Mouse (Mus musculus) neural tube, embryonic 10.5 days (tissue): ENCODE measurements at regions not wholly inside any gene's neighbourhood (a gene's known extent, or its start where the extent isn't known, plus 50 kb on each side); places are given as distances from the start of the nearest gene placed in this dataset.
"Not testable (repeated sequence)": the region's sequence is repeated elsewhere in the genome, so short reads cannot be mapped to it uniquely, and the experiment has no call there.

Source experiments
- DNase-seq: peaks from one replicate; pipeline ENCODE4 v3.0.0-alpha.2; 2017; ENCODE audit warnings: low spot score; ENCODE audit errors: extremely low spot score

DNA sequence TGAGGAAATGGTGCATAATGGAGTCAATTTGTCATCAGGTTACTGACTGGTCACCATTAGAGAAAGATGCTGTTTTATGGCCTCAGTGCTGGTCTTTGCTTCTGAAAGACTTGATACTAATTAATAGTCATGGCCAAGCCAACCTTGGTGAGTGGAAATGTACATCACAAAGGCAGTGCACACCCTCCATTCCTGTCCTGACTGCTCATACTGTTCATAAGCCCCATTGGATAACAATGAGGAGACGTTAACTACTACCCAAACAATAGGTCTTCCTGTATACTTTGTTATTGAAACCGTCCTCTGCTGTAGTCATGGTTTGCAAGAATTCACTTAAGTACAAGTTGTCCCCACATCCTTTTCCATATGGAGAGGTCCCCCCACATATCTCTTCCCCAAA, 605.8 kb upstream of the Slc35b3 start:
- DNase-seq: no peak

DNA sequence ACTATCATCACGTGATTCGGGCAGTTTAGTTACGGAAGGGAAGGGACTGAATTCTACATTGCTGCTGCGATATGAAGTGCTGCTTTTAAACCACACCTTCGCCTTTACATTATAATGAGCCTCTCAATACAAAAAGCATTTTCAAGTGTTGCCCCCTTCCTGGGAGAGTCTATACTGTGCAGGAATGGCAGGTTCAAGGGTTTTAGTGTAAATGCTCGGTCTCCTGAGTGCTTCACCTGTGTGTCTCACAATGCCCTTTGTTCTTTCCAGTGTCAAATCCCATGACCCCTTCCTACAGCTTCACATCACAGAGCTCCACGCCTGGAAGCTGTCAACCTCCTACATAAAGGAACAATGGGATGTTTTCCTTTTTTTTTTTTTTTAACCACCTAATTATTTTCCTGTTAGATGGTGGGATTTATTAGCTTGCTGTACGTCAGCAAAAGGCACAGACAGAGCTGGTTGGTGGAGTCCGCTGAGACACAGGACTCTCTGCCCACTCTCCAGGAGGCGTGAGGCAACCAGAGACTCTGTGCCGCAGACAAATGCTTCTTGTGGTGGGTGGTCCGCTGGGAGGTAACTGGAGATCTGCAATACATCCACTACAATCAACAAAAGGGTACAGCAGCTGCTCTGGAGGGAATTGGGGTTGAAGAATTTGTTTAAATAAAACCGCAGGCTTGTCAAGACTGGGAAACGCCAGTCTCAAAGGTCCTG, 577.2 kb upstream of the Slc35b3 start:
- peak; percentile 32 for DNase-seq

DNA sequence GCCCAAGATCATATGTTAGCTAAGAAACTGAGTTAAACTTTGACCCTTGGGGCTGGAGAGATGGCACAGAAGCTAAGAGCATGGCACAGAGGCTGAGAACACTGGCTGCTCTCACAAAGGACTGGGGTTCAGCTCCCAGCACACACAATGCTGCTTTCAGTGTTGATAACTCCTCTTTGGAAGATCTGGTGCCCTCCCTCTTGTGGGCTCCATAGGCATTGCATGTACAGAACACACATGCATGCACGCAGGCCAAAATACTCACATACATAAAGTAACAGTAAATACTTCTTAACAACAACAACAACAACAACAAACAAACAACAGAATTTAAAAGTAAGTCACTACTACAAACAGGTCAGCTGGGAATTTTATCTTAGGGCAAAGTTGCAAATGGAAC, 565.8 kb upstream of the Slc35b3 start:
- no peak for DNase-seq

DNA sequence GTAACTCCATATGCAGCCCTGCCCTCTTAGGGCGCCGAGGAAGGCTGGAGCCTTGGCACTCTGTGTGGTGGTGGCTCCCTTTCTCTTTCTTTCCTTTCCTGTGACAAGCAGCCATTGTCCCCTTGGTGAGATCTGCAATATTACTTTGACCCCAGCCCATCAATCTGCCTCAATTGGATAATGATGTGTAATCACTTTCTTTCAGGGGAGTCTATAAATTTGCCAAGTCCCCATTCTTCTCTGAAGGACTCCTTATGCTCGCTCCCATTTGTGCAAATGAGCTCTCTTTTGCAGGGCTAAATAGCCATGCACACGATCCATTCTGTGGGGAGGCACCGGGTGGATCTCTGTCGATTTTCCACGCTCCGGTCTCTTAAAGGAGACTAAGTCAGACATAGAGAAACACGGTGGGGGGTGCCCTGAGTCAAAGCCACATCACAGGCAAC, 563.2 kb upstream of the Slc35b3 start:
- peak; percentile 68 for DNase-seq

DNA sequence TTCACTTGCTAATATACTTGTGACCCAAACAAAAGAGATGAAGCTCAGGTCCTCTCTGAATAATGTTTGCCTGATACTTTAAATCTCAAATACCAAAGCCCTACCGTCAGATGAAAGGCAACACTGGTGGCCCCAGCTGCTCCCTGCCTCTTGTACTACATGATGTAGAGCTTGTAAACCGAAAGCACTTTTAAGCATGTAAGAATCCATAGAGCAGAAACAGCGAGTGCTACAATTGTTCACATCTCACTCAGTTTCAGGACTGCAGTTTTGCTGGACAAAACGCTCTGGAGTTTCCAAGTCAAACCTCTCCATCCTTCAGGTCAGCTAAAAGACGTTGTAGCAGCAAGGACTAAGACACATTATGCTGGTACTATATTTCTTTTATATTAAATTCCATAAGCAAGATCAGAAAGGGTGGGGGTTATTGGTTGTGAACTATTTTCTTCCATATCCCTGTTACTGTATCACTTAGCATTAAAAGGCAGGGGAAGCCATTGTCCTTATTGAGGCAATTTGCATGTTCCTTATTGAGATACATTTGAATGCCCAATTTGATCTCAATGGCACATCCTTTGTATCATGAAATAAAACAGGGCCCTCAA, 562.7 kb upstream of the Slc35b3 start:
- DNase-seq: peak; percentile 23

DNA sequence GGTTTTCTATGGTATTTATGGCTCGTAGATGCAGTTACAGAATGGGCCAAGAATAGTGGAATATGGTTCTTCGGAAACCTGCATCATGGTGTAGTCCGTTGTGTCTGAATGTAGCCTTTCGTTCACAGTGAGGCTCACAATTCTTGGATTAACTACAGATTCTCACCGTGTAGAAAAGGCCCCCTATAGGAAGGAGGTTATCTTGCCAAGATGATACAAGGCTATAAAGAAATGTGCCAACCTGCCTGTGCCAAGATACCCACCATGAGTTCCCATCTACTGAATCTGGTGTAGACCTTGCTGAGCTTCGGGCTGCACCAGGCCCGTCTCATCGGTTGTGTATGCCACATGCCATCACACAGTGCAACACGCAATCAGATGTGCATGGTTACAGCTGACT, 560.2 kb upstream of the Slc35b3 start:
- no peak for DNase-seq

DNA sequence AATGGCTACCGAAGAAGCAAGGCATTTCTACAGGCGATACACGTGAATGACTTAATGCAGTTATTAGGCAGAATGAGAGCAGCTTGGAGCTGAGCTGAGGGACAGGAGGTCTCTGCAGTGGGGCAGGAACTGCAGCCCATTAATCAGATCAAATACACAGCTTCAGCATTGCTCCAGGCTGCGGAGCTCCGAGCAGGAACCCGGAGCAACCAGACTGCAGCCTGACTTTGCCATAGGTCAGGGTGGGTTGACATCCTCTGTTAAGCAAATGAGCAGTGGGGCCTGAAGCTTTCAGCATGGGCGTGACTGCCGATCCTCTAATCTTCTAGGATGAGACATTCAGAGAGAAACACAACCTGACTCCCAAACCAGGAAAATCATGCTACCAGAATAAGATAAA, 555.4 kb upstream of the Slc35b3 start:
- peak; percentile 23 for DNase-seq

DNA sequence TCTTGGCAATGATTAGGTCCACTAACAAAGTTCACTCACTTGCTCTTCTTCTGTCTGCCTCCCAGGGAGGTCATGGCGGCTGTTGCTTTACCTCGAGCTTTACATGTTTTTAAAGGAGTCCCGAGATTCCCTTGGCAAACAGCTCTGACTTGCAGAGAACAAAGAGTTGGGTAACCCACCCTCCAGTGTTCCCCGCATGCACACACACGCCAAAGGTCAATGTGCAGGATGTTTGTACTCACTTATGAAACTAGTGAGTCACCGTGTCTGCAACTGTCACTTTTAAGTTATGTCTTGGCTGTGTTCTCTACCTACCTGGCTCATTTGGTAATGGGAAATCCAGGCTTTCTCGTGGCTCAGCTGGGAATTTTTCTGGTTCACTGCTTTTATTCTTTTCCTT, 529.1 kb upstream of the Slc35b3 start:
- no peak for DNase-seq

DNA sequence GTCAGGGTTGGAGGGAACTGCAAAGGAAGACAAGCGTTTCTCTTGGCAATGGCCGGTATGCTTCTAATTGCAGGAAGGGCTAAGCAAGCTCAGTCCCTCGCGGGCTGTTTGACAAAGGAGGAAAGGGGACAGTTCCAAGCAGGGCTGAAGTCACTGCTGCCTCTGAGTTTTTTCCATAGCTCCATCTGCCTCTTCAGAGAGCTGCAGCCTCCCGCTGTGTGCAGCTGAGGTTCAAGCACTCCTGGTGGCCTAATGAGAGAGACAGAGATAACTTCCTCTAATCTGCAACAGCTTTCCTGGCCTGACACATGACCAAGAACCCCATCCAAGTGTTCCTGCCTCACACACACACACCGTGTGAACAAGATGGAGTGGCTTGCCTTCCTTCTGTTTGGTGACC, 511.9 kb upstream of the Slc35b3 start:
- no peak for DNase-seq

DNA sequence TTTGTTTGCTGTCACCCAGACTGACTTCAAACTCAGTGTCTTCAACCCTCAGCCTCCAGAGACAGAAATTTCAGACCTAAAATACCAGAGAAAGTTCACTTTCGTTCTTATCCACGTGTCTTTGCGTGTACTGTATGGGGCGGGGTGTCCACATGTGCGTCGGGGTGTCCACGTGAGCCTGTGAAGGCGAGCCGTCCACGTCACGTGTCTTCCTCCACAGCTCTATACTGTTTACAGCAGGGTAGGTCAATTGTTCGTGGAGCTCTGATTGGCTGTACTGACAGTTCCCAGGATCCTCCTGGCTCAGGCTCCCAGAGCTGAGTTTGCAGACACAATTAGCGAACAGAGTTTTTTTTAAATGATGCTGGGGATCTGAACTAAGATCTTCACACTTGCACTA, 481.1 kb upstream of the Slc35b3 start:
- no peak for DNase-seq

DNA sequence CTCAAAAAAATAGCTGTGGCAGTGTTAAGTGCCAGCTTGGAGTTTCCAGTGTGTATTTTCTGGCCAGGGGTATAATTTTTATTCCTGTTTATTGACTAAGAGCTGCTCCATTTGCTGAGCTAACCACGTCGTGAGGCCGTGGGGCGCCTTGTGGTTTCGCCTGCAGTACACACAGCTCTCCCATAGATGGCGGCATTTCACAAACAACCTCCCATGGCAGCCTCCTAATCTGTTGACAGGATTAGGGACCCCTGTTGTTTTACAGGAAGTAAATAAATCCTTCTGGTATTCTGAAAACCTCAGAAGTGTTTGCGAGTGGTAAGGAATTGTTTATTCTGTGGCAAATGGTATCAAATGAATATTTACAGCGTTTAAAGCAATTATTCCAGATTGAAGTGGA, 480.2 kb upstream of the Slc35b3 start:
- peak; percentile 59 for DNase-seq

DNA sequence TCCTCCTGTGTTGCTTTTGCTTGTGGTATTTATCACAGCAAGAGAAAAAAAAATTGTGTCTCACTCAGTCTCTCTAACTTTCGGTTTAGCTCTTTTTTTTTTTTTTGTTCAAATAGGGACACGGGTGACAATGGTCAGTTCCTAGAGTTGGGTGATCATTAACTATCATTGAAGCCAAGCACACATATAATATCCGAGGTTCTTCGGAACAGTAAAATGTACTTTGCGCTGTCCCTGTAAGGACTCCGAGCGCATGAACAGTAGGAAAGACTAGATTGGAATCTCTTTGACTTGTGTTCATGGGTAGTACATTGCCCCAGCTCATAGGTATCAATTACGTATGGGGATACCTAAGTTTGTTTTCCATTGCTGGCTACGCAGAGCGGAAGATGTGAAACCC, 479.7 kb upstream of the Slc35b3 start:
- no peak for DNase-seq

DNA sequence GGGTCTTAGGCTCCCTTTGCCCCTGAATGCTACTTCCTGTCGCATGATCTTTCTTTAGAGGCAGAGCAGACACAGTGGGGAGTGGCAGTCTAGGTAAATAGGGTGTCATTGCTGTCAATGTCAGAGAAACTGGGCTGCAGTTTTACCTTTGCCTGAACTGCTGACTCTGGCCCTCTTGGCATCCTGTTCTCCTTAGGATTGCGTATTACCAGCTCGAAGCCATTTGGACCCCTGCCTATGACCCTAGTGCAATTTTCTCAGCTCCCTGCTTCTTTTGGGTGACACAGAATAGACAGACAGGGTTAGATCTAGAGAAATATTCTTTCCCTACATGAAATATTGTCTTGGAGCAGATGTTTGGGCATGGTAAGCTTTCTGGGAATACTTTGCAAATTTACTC, 467.3 kb upstream of the Slc35b3 start:
- no peak for DNase-seq

DNA sequence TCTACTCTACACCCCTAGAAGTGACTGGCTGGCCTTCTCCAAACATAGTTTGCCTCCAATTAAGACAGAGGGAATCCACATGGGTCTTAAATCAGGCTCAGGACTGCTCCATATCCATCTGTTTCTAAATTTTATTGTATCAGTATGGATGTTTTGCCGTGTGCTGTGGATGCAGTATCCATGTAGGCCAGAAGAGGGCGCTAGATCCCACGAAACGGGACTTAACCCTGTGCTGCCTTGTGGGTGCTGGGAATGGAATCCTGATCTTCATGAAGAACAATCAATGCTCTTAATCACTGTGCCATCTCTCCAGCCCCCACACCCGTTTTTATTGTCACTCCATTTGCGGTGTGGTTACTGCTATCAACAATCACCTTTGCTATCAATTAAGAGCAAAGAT, 465.3 kb upstream of the Slc35b3 start:
- DNase-seq: no peak

DNA sequence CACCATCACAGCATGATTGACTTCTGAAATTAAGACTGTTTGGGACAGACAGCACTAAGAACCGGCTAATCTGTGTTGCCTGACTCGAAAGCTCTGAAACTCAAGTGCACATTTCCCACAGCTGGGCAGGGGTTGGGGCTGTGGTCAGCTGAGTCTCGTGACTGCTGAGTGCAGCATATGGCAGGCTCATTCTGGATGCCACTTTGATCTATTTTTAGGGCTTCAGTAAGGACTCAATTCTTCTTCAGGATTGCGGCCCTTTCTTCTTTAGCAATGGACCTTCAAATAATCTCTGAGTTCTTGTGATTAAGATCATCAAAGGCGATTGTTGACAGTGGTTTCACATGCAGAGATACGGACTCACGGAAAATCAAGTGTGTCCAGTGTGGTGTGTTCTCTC, 457.5 kb upstream of the Slc35b3 start:
- DNase-seq: peak; percentile 20

DNA sequence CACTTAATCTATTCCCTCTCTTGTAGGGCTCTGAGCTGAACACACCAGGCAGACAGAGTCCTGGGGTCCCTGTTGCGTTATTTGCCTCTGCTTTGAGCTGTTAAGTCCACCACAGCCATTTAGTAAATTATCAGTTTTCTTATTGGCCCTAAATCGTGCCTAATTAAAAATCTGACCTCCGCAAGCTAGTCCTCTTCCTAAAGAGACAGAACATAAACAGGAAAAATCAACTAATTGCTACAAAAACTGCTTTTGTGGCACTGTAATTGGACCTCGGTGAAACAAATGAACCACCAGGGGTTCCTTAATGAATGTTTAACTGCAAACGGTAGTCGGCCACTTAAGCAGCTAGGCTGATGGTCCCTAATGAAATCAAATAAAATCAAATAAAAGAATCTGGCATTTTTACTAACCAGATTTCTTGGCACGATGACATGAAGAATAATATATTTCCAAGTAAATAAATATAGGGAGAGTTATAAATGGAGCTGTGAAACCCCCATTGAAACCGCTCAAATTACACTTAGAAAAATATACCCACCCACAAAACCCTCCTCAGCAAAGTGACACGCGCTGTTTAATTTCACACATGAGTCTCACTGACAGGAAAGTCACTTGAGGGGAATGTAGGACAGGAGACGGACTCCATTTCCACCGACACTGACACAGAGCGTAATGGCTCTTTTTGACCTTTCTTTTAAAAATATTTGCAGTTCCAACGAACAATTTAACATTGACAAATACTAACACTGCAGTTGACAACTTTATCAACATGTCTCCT, 451.0 kb upstream of the Slc35b3 start:
- no peak for DNase-seq

DNA sequence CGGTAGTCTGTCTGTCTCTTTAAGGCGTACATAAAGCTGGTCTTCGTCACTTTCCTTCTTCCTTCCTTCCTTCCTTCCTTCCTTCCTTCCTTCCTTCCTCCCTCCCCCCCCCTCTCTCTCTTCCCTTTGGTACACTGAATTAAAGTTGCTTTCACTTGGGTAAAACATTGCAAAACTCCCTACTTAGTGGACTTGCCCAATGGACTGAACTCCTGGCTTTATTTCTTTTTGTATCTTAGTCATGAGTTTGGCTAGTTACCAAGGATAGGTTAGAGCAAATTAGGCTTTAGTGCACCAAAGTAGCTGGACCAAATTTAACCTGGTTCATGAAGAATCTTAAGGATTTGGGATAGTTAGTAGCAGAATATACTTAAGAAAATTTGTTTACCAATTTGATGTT, 431.9 kb upstream of the Slc35b3 start:
- DNase-seq: no peak

DNA sequence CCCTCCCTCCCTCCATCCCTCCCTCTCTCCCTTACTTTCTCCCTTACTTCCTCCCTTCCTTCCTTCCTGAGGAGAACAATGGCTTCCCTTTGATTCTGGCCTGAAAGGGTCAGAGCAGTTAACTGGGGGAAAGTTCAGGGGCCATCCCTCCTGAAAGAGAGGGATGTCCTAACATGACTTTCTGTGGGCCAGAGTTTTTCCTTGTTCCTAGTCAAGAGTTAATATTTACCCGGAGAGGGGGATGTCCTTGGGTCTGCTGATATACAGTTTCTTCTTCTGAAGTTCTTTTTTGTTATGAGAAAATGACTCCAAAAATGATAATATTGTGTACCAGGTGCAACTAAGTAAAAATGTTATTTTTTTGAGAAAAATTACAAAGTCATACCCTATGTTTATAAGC, 431.5 kb upstream of the Slc35b3 start:
- not testable (repeated sequence) for DNase-seq

DNA sequence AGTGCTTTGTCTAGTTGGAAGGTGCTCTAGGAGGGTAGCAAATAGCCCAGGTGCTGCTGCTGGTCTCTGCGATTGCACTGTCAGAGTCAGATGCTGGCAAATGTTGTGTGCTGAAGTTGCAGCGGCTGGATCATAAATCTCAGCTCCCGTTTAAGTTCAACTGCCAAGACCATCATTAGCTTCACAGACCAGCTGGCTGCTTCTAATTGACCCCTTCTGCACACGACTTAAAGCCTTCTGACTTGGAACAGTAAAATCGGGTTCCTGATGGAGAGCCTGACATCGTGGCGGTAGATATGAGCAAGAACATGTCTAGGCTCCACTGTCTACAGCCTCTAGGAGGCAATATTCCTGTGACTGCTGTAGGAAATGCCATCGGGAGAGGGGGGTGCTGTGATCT, 416.0 kb upstream of the Slc35b3 start:
- DNase-seq: no peak

DNA sequence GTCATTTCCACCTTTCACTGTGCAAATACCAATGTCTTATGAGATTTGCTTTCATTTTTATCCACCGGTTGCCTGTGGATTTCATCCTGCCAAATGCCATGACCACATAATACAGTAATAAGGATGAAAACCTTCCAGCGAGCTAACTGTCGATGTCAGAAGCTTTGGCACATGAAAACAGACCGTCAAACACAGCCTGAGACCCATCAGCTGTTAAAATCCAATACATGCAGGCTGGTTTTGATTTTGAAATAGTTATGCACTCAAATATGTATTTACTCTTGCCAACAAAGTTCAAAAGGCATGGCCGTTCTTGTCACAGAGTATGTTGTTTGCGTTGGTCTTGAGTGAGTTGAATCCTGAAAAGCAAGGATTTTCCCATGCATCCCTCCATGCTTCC, 415.6 kb upstream of the Slc35b3 start:
- DNase-seq: no peak

DNA sequence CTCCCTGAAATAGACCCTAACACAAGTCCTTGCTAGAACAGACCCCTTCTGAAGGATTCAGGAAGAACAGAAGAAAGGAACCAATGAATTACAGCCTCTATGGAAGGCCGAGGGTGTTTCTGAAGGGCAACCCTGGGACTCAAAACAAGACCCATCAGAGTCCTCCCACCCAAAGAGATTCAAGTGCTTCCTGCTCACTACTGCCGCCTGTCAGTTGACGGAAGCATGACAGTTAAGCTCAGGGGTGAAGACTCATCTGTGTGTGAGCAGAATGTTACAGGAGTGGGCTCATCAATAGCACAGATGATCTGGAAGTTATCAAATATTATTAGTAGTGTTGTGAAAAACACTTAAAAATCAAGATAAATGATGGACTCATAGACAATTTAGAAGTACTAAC, 411.9 kb upstream of the Slc35b3 start:
- no peak for DNase-seq

DNA sequence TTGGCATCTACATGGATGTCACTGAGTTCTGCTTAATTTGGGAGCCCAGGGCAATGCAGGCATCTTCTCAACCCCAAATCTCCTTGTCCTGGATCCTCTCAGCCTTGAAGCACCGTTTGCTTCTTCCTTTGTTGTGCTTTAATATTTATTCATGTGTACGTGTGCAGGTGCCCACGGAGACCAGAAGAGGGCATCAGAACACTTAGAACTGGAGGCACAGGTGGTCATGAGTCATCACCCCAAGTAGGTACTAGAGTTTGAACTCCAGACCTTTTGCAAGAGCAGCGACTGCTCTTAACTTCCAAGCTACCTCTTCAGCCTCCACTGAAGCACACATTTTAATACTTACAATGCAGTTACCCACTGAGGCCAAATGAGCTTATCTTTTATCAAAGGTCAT, 403.0 kb upstream of the Slc35b3 start:
- no peak for DNase-seq

DNA sequence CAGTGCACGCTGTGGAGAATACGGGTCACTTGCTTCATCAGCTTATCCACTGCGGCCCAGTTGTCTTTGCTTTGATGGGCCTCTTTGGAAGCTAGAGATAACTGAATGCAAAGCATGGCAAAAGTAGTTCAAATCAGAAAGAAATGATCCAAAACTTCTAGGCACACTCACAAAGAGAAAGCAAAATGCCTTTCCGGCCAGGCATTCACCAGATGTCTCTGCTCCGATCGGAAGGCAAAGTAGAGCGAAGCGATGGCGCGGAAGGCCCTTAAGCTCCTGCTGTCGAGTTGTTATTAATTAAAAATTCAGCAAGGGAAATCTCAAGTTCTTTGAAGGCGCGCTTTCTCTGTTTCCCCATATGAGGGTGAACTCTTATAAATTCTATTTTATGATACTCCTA, 401.9 kb upstream of the Slc35b3 start:
- no peak for DNase-seq
